Mouse (Mus musculus): ENCODE results near the gene Mfsd11.

- TF ChIP-seq CTCF (IDR thresholded peaks at IDR 0.05; ENCODE audit: low read depth) (no peak), EP300 (IDR thresholded peaks at IDR 0.05; ENCODE audit: low read depth) (no peak)
Measured at GRCm38 (mm10) chr11:116917361-116917760, 65.1 kb downstream of the Mfsd11 start.

Measured in liver, postnatal 0 days (tissue).